Mouse (Mus musculus) kidney, postnatal 36 days (tissue): ENCODE data around the gene Fbxo42.
A peak's percentile ranks its signal among the peaks of the same experiment; 100 is the strongest.

Experiments
- DNase-seq, 2 experiments: peaks; one replicate each; pipeline ENCODE4 v3.0.0; 2021 to 2022; ENCODE audit warnings: mixed read lengths in 2 of 2

The Fbxo42 gene

GRCm38 (mm10) chr4:141176328-141176838 lies 28.7 kb downstream of the Fbxo42 start:
- DNase-seq: no peak

- no peak for DNase-seq
These were observed 30.8 kb downstream of the Fbxo42 start for GRCm38 (mm10) chr4:141178500-141178899.

GRCm38 (mm10) chr4:141180831-141181230 lies 33.1 kb downstream of the Fbxo42 start:
- DNase-seq: no peak

- no peak for DNase-seq
These were observed 34.3 kb downstream of the Fbxo42 start for GRCm38 (mm10) chr4:141181981-141182380.

GRCm38 (mm10) chr4:141183932-141184331 lies 36.2 kb downstream of the Fbxo42 start:
- no peak for DNase-seq

GRCm38 (mm10) chr4:141184426-141184825 lies 36.7 kb downstream of the Fbxo42 start:
- DNase-seq: peak; percentile 17 to 27

GRCm38 (mm10) chr4:141186923-141187836 lies 39.5 kb downstream of the Fbxo42 start:
- DNase-seq: no peak

- DNase-seq: no peak
These were observed 43.6 kb downstream of the Fbxo42 start for GRCm38 (mm10) chr4:141191294-141191693.

- no peak for DNase-seq
These were observed 46.8 kb downstream of the Fbxo42 start for GRCm38 (mm10) chr4:141194553-141194952.

GRCm38 (mm10) chr4:141196981-141197685 lies 49.4 kb downstream of the Fbxo42 start:
- no peak for DNase-seq

GRCm38 (mm10) chr4:141197686-141198035 lies 49.9 kb downstream of the Fbxo42 start:
- no peak for DNase-seq

GRCm38 (mm10) chr4:141200906-141201305 lies 53.2 kb downstream of the Fbxo42 start:
- DNase-seq: peak; percentile 15 to 34

- DNase-seq: no peak
These were observed 54.5 kb downstream of the Fbxo42 start for GRCm38 (mm10) chr4:141202192-141202591.

GRCm38 (mm10) chr4:141204580-141205061 lies 56.9 kb downstream of the Fbxo42 start:
- peak in 1 of 2 experiments; percentile 67 for DNase-seq

- DNase-seq: peak; percentile 60 to 67
These were observed 59.4 kb downstream of the Fbxo42 start for GRCm38 (mm10) chr4:141207081-141207480.

GRCm38 (mm10) chr4:141210524-141211219 lies 63.0 kb downstream of the Fbxo42 start:
- DNase-seq: no peak

GRCm38 (mm10) chr4:141211646-141212045 lies 63.9 kb downstream of the Fbxo42 start:
- no peak for DNase-seq

- DNase-seq: no peak
These were observed 65.2 kb downstream of the Fbxo42 start for GRCm38 (mm10) chr4:141212892-141213291.

GRCm38 (mm10) chr4:141213342-141213741 lies 65.6 kb downstream of the Fbxo42 start:
- no peak for DNase-seq

- DNase-seq: peak; percentile 95 to 97
These were observed 66.1 kb downstream of the Fbxo42 start, which contains the start of gene Rsg1 for GRCm38 (mm10) chr4:141213770-141214336. Gene Rsg1, plus strand, starts transcription at chr4:141213956.

- peak; percentile 26 to 53 for DNase-seq
These were observed 66.7 kb downstream of the Fbxo42 start for GRCm38 (mm10) chr4:141214337-141214851.

- DNase-seq: no peak
These were observed 72.0 kb downstream of the Fbxo42 start for GRCm38 (mm10) chr4:141219583-141220213.
